Mouse (Mus musculus): ENCODE measurements around the gene Sbsn.
A peak's percentile ranks its signal among the peaks of the same experiment; 100 is the strongest.

- TF ChIP-seq CTCF (IDR thresholded peaks at IDR 0.05) (peak; percentile 54), POLR2A (IDR thresholded peaks at IDR 0.05; ENCODE audit: insufficient read depth, low read depth, low read length) (no peak), EP300 (IDR thresholded peaks at IDR 0.05; ENCODE audit: insufficient read depth, low read depth, low read length) (no peak)
These were observed 7.6 kb downstream of the Sbsn start for GRCm38 (mm10) chr7:30758853-30759252.
